Mouse (Mus musculus) neural tube, embryonic 10.5 days (tissue): Measurements from ENCODE around the gene Ankrd54.
"Not testable (repeated sequence)": the region's sequence is repeated elsewhere in the genome, so short reads cannot be mapped to it uniquely, and the experiment has no call there.

Experiments
- DNase-seq: peaks from one replicate; pipeline ENCODE4 v3.0.0-alpha.2; 2017; ENCODE audit warnings: low spot score; ENCODE audit errors: extremely low spot score

The Ankrd54 gene

DNA sequence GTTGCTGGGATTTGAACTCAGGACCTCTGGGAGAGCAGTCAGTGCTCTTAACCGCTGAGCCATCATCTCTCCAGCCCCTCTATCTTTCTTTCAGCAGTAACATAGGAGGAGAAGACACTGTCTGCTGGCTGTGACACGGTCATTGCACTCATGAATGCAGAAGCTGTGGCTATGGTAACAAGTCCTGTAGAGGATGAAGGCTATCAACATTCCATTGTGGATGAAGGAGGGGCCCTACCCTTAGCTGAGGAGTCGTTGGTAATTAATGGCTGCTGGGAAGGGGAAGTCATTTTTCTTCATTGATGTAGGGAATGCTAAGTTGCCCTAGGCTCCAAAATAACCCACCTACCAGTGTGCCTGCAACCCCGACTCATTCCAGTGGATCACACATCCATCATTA, 44.5 kb downstream of the Ankrd54 start:
- no peak for DNase-seq

DNA sequence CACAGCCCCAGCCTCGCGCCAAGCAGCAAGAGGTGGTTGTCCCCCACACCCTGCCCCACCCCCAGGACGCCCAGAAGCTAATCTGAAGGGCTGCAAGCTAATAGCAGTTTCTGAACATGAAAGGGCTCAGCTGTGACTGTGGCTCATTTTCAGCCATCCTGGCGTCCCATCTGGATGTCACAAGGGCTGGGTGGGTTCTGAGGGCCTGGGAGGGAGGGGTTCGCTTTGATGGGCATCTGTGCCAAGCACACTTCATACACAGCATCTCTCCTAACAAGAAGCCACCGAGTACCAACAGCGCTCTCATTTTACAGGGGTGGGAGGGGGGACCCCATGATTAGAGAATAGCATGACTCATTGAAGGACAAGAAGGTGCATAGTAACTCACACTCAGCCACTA, 49.3 kb downstream of the Ankrd54 start:
- DNase-seq: no peak

GRCm38 (mm10) chr15:79011550-79011949, 51.1 kb downstream of the Ankrd54 start:
- DNase-seq: peak; percentile 39

DNA sequence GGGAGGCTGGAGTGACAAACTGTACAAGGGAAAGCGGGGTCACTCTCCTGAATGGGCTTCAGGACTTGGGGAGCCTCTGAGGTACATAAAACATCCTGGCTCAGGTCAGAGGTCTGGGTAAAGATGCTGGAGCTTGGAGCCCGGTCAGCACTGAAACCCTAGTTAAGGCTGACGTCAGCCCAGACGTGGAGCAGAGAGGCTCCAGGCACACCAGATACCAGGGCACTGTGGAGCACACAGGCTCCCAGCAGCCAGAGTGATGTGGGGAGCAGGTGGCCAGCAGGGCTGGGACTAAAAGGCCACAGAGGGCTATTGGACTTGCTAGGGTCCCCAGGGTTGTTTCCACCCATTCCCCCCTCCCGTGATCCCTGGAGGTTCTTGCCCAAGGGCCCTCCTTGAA, 53.0 kb downstream of the Ankrd54 start:
- DNase-seq: no peak

DNA sequence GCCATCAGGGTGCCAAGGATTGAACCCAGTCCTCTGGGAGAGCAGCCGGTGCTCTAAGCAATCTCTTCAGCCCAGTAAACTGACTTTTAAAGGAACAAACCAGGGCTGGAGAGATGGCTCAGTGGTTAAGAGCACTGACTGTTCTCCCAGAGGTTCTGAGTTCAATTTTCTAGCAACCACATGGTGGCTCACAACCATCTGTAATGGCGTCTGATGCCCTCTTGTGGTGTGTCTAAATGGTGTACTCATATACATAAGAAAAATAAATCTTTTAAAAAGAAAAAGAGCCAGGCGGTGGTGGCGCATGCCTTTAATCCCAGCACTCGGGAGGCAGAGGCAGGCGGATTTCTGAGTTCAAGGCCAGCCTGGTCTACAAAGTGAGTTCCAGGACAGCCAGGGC, 54.9 kb downstream of the Ankrd54 start:
- DNase-seq: not testable (repeated sequence)

DNA sequence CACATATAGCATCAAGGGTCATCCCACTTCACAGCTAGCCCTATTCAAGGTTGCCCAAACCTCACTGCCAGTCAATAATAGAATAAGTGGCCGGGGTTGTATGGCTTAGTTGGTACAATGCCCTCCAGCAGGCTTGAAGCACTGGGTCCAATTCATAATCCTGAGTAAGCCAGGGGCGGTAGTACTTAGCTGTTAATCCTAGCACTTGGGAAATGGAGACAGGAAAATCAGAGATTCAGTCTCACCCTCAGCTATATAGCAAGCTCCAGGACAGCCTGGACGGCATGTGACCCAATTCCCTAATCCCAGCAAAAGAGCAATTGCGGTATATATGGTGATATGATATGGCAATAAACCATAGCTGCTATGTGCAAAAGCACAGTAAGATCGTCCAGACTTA, 55.6 kb downstream of the Ankrd54 start:
- no peak for DNase-seq

- no peak for DNase-seq
Observed at GRCm38 (mm10) chr15:79006638-79007037, 56.1 kb downstream of the Ankrd54 start.

DNA sequence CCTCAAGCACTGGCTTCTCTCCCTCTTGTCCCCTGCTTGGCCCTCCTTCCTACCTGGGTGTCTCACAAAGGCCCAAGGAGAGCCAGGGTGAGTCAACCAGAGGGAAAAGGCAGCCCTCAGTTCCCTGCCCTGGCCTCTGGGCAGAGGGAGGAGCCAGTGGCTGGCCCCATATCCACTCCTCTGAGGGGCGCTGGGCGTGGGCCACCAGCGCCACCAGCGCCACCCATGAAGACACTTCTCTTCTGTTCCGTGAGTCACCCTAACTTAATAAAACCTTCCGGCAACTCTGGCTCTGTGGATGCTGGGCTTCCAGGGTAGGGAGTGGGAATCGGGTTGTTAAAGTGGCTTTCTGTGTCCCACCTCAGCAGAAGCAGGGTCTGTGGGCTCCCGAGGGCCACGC, 57.1 kb downstream of the Ankrd54 start:
- no peak for DNase-seq
